Mouse (Mus musculus) NIH3T3 (cell line): ENCODE results near the gene Lysmd3.

Experiments used
- DNase-seq: peaks from one replicate; pipeline ENCODE4 v3.0.0-alpha.2; 2012; ENCODE audit warnings: low read depth

Gene Lysmd3

DNA sequence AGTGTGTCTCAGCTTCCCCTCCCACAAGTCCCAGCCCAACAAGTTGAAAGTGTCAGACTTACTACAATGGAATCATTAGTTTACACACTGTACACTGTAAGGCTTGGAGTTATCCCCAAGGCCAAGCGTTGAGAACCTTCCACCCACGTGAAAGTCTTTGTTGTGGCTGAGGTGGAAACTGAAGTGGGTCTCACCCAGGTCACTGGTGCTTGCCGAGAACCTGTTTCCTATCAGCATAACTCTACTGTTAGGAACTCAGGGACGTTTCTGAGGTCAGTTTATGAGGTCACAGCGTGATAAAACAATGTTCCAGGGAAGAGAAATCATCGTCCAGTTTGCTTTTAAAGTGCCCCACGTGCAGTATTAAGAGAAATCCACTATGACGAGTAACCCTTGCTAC, 17.9 kb downstream of the Lysmd3 start:
- DNase-seq = no peak

DNA sequence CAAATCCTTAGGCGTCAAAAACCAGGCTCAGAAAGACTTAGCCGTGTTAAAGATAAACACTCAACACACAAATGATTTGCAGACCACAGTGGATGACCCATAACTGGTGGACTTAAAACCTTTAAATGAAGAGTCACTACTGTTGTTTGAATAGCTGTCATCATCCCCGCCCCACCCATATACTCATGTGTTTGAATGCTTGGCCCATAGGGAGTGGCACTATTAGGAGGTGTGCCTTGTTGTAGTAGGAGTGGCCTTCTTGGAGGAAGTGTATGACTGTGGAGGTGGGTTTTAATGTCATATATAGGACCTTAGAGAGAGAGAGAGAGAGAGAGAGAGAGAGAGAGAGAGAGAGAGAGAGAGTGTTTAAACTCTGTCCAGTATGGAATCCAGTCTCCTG, 25.6 kb downstream of the Lysmd3 start:
- DNase-seq = no peak

DNA sequence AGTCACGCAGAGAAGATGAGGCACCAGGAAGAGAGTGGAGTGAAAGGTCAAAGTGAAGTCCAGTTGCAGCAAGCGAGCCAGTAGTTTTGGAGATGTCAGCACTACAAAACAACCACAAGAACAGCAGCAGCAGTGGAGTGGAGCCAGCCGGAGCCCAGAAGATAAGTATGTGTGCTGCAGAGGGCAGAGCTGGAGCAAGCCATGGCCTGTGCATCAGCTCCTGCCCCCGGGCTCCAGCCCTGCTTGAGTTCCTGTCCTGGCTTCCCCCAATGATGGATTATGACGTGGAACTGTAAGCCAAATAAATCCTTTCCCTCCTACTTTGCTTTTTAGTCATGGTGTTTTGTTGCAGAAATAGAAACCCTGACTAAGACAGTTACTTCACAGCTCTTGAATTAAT, 26.8 kb downstream of the Lysmd3 start:
- DNase-seq = peak; percentile 62

DNA sequence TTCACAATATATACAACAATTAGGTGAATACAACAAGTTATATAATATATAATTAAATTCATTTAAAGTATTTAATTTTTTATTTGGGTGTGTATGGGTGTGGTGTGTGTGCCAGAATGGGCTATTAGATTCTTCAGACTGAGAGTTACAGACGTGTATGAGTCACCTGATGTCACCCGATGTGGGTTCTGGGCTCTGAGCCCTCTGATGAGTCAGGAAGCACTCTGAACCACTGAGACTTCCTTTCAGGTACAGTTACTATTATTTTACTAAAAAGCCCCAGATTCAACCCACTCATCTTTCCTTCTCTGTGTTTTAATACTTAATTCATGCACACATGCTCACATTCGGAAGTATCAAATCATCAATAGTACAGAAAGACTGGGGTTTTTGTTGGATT, 27.4 kb downstream of the Lysmd3 start:
- peak; percentile 64 for DNase-seq

DNA sequence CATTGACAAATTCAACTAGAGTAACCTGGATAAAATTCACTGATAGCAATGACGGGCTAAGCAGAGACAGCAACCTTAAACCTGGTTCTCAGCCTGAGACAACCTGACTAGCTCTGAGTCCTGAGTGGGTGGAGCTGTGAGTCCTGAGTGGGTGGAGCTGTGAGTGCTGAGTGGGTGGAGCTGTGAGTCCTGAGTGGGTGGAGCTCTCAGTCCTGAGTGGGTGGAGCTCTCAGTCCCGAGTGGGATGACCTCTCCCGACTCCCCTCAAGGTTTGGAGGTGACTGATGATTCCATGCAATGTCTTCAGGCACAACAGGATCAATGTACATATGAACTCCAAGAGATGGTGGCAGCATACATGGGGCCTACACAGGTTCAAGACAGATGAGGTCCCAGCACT, 32.1 kb downstream of the Lysmd3 start:
- DNase-seq = no peak

DNA sequence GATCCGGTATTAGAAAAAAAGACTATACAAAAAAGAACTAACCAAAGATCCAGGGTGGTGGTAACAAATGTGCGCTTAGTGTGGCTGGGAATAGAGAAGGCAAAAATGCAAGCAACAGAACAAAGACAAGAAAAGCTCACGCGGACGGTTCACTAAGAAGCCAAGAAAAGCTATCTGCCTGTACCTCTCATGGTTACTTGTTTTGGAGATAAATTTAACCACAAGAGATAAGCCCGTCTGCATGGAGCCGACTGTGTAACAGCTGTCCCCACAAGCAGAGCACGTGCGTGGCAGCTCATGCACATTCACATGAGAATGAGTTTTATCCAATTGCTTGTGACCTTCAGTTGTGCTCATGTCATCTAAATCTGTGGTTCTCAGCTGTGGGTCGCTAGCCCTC, 33.0 kb downstream of the Lysmd3 start:
- DNase-seq = no peak

DNA sequence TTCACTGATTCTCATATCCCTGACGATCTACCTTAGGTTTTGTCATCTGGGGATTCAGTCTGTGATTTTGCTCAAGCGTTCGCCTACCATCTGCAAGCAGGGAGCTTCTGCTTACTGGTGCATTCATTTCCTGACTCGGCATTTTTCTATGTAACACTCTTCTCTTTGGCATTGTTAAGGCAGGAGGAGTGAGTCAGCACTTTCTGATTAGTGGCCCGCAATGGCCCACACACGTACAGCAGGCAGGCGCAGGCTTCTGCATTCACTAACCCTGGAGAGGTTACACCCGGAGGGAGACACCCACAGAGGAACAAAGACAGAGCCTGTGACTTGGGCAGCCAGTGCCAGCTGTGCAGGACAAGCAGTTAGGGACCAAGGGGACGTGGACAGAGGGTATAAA, 34.1 kb downstream of the Lysmd3 start:
- peak; percentile 11 for DNase-seq

DNA sequence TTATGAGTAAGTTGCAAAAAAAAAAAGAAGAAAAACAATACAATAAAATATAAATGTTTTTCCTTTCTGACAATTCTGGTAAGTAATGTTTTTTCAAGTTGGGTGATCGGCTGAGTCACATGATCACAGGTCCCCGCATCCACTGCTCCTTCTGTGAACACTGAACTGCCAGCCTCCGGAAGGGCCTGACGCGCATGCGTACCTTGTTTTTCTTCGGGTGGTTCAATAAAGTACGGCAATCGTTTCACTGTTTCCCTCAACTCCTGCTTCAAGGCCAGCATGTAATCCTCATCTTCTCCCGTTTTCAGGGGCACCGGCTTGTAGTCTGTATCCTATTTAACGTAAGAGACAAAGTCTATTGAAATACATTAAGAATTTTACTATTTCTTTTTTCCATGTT, 37.0 kb downstream of the Lysmd3 start:
- no peak for DNase-seq

DNA sequence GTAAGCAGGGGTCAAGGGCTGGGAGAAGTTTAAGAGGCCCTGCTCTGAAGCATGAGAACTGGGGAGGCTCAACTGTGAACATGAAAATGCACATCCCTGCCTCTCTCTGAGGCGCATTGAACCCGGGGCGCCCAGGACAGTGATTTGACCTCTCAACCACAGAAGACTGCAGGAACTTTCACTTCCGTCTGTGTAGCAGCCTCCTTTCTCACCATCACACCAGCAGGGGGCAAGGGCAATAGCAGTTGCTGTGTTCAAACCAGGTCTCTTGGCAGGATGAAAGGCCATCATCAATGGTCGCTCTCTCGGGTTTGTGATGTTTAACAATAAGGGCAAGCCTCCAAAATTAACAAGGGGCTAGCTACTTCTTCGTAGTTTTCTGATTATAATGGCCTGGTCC, 45.7 kb downstream of the Lysmd3 start:
- DNase-seq = no peak

DNA sequence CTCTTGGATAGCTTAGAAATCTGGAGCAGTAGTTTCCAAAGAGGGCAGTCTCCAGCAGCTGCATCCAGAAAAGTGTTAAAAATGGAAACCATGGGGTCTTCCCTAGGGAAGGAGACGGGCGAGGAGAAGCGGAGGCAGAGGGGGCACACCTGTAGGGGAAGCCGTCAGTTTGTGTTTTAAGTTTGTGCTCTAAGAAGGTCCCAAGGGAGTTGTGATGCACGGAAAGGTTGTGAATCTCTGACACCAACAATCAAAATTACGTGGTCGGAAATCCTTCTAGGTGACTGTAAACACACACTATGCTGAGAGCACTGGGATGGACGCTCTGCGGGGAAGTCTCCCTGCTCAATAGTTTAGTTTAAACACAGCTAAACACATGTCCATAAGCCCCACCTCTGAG, 46.2 kb downstream of the Lysmd3 start:
- no peak for DNase-seq

DNA sequence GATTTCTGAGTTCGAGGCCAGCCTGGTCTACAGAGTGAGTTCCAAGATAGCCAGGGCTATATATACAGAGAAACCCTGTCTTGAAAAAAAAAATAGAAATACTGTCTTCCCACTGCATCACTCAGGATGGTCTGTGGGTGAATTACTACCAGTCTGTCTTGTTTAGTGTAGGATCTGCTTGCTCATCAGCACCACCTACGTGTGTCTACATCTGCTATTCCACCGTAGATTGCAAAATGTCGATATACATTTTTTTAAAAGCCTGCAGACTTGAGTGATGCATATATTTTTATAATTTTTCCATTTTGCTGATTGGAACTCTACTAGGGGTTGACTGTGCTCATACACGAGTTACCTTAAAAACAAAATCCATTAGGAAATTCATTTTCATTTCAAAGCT, 48.8 kb downstream of the Lysmd3 start:
- no peak for DNase-seq

DNA sequence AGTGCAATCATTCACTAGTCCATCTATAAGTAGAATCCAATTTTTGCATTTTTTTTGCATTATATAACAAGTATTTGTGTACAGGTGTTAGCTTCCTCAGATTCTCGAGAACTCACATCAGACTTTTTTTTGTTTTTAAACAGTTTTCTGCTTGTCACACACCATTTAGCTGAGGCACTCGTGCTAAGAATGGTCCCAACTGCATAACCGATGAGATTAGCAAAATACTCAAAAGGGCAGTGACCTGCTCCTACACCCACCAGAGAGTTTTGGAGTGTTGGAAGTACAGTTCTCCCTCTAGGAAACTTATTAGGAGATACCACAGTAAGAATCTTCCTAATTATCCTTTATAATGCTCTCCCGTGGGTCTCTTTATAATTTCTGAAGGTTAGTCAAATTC, 52.3 kb downstream of the Lysmd3 start:
- DNase-seq = no peak

DNA sequence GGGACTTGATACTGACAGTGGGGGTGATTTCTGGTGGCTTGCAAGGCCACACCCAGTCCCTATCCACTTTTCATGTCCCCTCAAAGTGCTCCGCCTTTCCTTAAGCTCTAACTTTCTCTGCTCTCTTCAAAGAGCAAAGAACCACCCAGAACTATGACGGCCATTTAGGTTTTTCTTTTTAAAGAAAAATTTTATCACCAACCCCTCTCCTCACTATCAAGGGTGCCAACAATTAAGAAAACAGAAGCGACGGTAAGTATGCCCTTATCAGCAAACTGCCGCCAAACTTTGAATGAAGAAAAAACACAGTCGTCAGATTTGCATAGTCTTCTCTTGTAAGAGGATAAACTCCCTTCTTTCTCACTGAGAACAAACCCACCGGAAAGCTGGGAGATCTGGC, 52.8 kb downstream of the Lysmd3 start:
- no peak for DNase-seq

DNA sequence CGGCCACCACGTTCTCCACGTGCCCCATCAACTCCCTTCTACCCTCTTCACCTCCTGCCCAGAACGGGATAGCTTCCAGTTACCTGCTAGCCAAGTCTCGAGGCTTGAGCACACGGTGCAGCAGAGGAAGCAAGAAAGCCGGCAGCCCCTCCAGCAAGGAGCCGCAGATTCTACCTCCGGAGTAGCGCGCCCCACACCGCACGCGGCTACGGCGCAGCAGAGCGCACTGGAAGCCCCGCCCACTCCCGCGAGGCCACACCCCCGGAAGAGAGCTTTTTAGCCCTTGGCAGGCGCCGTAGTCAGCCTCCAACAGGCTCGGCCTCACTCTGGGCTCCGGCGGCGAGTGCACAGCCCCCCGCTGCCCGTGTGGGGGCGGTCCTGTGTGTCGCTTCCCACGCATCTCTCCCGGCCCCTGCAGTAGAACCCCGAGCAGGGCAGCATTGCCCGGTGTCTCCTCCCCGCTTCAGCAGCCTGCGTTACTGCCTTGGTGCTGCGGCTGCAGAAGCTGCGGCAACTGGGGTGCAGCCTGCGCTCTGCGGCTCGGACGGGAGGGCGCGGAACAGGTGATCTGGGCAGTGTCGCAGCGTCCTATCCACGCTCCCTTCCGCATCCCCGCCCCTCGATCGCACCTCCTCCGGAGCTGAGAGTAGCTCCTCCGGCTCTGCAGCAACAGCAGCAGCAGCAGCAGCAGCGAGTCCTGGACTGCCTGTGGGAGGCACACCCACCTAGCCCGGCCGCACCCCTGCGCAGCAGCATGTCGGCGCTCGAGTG, 53.5 kb downstream of the Lysmd3 start, which contains the start of the genes Polr3g and Mblac2:
Gene Polr3g, minus strand, starts transcription at position 239 of the 771 bp plus-strand sequence.
Gene Mblac2, plus strand, starts transcription at position 567 of the 771 bp plus-strand sequence.
- peak; percentile 94 for DNase-seq

DNA sequence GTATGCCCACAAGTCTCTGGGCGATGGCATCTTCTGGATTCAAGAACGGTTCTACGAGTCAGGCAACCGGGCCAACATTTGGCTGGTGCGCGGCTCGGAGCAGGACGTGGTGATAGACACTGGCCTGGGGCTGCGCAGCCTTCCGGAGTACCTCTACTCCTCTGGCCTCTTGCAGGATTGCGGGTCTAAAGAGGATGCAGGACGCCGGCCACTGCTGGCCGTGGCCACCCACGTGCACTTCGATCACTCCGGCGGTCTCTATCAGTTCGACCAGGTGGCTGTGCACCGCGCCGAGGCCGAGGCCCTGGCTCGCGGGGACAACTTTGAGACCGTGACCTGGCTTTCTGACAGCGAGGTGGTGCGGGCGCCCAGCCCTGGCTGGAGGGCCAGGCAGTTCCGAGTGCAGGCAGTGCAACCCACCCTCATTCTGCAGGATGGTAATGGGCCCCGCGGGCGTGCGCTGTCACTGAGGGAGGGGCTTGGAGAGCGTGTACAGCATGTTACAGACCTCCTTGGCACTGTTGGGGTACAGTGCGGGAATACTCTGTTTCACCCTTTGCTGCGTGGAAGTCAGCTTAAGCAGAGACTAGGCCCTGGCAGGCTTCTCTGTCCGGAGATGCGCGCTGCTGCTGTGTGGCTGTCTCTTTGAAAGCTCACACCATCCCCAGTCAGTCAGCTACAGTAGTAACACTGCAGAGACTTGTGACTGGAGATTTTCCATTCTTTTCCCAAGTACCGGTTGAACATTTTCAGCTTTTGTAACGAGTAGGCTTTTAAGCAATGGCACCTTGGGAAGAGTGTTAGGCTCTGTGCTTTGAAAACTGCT, 54.3 kb downstream of the Lysmd3 start:
- DNase-seq = peak; percentile 26

DNA sequence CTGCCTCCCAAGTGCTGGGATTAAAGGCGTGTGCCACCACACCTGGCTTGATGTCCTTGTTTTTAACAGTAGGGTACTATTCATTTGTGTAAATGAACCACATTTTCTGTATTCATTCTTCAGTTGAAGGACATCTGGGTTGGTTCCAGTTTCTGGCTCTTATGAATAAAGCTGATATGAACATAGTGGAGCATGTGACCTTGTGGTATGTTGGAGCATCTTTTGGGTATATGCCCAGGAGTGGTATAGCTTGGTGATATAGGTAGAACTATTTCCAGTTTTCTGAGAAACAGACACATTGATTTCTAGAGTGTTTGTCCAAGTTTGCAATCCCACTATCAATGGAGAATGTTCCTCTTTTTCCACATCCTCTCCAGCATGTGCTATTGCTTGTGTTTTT, 56.4 kb downstream of the Lysmd3 start:
- DNase-seq = no peak
